Mouse (Mus musculus) ES-Bruce4 (cell line): Measurements from ENCODE around the gene Slc25a17. TPM values are rescaled to one million over a fixed set of nuclear protein-coding genes. Genes with fewer than 3 reads are reported as not detected.

Experiments
- H3K27ac ChIP-seq: 2 replicates; pipeline ENCODE4 v1.5.1; 2012; ENCODE audit warnings: low read length, inconsistent platforms; ENCODE audit not compliant: insufficient read depth
- H3K27me3 ChIP-seq: 2 replicates; pipeline ENCODE4 v1.6.1; 2012; ENCODE audit warnings: mild to moderate bottlenecking, low read length, inconsistent platforms; ENCODE audit not compliant: control insufficient read depth, poor library complexity, insufficient read depth, severe bottlenecking
- H3K36me3 ChIP-seq: 2 replicates; pipeline ENCODE4 v1.6.1; 2012; ENCODE audit warnings: inconsistent platforms, mild to moderate bottlenecking, low read length, moderate library complexity; ENCODE audit not compliant: control insufficient read depth, poor library complexity, insufficient read depth, severe bottlenecking
- H3K4me1 ChIP-seq: one replicate; pipeline ENCODE4 v1.8.1; 2011; ENCODE audit warnings: low read length; ENCODE audit not compliant: control insufficient read depth, insufficient read depth
- H3K4me3 ChIP-seq: 2 replicates; pipeline ENCODE4 v1.5.1; 2011; ENCODE audit warnings: low read depth, mild to moderate bottlenecking, low read length
- H3K9ac ChIP-seq: 2 replicates; pipeline ENCODE4 v1.6.1; 2012; ENCODE audit warnings: low read depth, mild to moderate bottlenecking, inconsistent platforms; ENCODE audit not compliant: poor library complexity, severe bottlenecking
- H3K9me3 ChIP-seq: replicated peaks from 2 replicates; pipeline ENCODE4 v1.6.1; 2012; ENCODE audit warnings: mild to moderate bottlenecking, low read length, inconsistent platforms; ENCODE audit not compliant: control insufficient read depth, poor library complexity, insufficient read depth, severe bottlenecking
- CTCF ChIP-seq: IDR thresholded peaks from one replicate; pipeline ENCODE4 v1.8.1; 2011; ENCODE audit warnings: low read depth, low read length
- EP300 ChIP-seq: IDR thresholded peaks from 2 replicates; pipeline ENCODE4 v1.6.1; 2011; ENCODE audit warnings: low read depth, low read length; ENCODE audit not compliant: insufficient read depth
- POLR2A ChIP-seq: IDR thresholded peaks from one replicate; pipeline ENCODE4 v1.8.1; 2011; ENCODE audit warnings: low read length; ENCODE audit not compliant: insufficient read depth
- polyA plus RNA-seq: library from polyadenylated mRNA; stranded (reverse); fragments of >200 nt; gene quantifications from 2 replicates; pipeline ENCODE4 v1.2.4, GENCODE M21; 2011; ENCODE audit warnings: low read depth; ENCODE audit not compliant: missing spikeins, insufficient read depth, insufficient read length

Gene Slc25a17
- polyA plus RNA-seq, 1 experiment = 81.8 TPM

- Histone ChIP-seq H3K27ac (no peak overlapping the region), H3K4me1 (no peaks in the 10 kb centered on the region), H3K9me3 (no peaks in the 10 kb centered on the region), H3K9ac (no peak overlapping the region), H3K4me3 (no peak overlapping the region), H3K27me3 (no peaks in the 10 kb centered on the region), H3K36me3 (no peaks in the 10 kb centered on the region)
- no peak for TF ChIP-seq EP300
- TF ChIP-seq CTCF = no peak
- no peak for TF ChIP-seq POLR2A
Measured at GRCm38 (mm10) chr15:81305035-81305434, 55.6 kb downstream of the Slc25a17 start.

- no peaks in the 10 kb centered on the region for H3K36me3 ChIP-seq
- no peaks in the 10 kb centered on the region for H3K27me3 ChIP-seq
- no peaks in the 10 kb centered on the region for H3K4me1 ChIP-seq
- H3K4me3 ChIP-seq = no peak overlapping the region
- no peak overlapping the region for H3K9ac ChIP-seq
- no peaks in the 10 kb centered on the region for H3K9me3 ChIP-seq
- H3K27ac ChIP-seq = no peak overlapping the region
- no peak for TF ChIP-seq EP300
- no peak for TF ChIP-seq CTCF
- no peak for TF ChIP-seq POLR2A
Measured at GRCm38 (mm10) chr15:81304006-81304405, 56.6 kb downstream of the Slc25a17 start.

- H3K9ac ChIP-seq = no peak overlapping the region
- H3K27me3 ChIP-seq = no peaks in the 10 kb centered on the region
- no peaks in the 10 kb centered on the region for H3K4me1 ChIP-seq
- TF ChIP-seq CTCF (no peak), EP300 (no peak), POLR2A (no peak)
- no peak overlapping the region for H3K27ac ChIP-seq
- no peaks in the 10 kb centered on the region for H3K36me3 ChIP-seq
- H3K9me3 ChIP-seq = no peaks in the 10 kb centered on the region
- H3K4me3 ChIP-seq = no peak overlapping the region
Measured at GRCm38 (mm10) chr15:81302151-81302808, 58.3 kb downstream of the Slc25a17 start.

GRCm38 (mm10) chr15:81301193-81302070 lies 59.2 kb downstream of the Slc25a17 start:
- no peaks in the 10 kb centered on the region for H3K9me3 ChIP-seq
- H3K4me3 ChIP-seq = no peak overlapping the region
- H3K27me3 ChIP-seq = no peaks in the 10 kb centered on the region
- no peak overlapping the region for H3K27ac ChIP-seq
- no peaks in the 10 kb centered on the region for H3K4me1 ChIP-seq
- no peak overlapping the region for H3K9ac ChIP-seq
- no peaks in the 10 kb centered on the region for H3K36me3 ChIP-seq
- TF ChIP-seq POLR2A (no peak), CTCF (no peak), EP300 (no peak)

- Histone ChIP-seq H3K9ac (no peak overlapping the region), H3K27ac (no peak overlapping the region), H3K4me3 (no peak overlapping the region), H3K4me1 (no peaks in the 10 kb centered on the region), H3K27me3 (no peaks in the 10 kb centered on the region), H3K36me3 (no peaks in the 10 kb centered on the region), H3K9me3 (no peaks in the 10 kb centered on the region)
- TF ChIP-seq CTCF = no peak
- TF ChIP-seq POLR2A = no peak
- TF ChIP-seq EP300 = no peak
Measured at GRCm38 (mm10) chr15:81300520-81301069, 60.0 kb downstream of the Slc25a17 start.

GRCm38 (mm10) chr15:81299549-81299948 lies 61.1 kb downstream of the Slc25a17 start:
- Histone ChIP-seq H3K4me3 (no peak overlapping the region), H3K9ac (no peak overlapping the region), H3K9me3 (no peaks in the 10 kb centered on the region), H3K4me1 (no peaks in the 10 kb centered on the region), H3K27me3 (no peaks in the 10 kb centered on the region), H3K27ac (no peak overlapping the region), H3K36me3 (no peaks in the 10 kb centered on the region)
- TF ChIP-seq POLR2A (no peak), EP300 (no peak), CTCF (no peak)
